Mouse (Mus musculus): Measurements from ENCODE around the gene Atl2. TPM values are rescaled to one million over a fixed set of nuclear protein-coding genes. Genes with fewer than 3 reads are reported as not detected.

Atl2 gene
- polyA plus RNA-seq, 1 experiment from 2014 or later, result 31.0 TPM

GRCm38 (mm10) chr17:79818884-79819283 is 77.0 kb downstream of the Atl2 start:
- no peaks in the 10 kb centered on the region for H3K27me3 ChIP-seq (ENCODE audit: control insufficient read depth, insufficient read depth, low read length)

DNA sequence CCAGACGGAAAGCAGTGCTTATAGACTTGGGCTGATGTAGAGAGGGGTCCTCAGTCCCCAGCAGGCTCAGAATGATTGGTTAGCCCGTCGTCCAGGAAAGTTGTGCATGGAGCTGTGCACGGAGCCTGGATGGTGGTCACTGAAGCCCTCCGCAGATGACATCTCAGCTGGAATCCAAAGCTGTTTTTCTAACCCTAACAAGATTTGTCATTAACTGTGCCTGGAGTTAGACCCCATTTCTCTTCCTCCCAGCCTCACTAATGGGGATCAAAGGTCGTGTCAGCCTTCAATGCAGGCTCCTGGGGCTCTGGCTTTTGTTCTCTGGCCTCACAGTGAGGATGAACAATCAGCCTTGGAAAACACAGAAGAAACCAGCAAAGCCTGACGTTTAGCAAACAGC is 77.9 kb downstream of the Atl2 start:
- 21% methylated on average over 7 of the region's 7 CpGs for WGBS (ENCODE audit: insufficient replicate concordance)
- Histone ChIP-seq H3K9ac (ENCODE audit: low read depth, low read length) (no peak overlapping the region), H3K27me3 (ENCODE audit: control insufficient read depth, insufficient read depth, low read length) (no peaks in the 10 kb centered on the region), H3K27ac (ENCODE audit: low read depth, low read length) (no peak overlapping the region), H3K4me2 (no peak overlapping the region), H3K4me3 (ENCODE audit: low read depth, low read length) (no peak overlapping the region), H3K9me3 (replicated peaks; ENCODE audit: control insufficient read depth, low read length) (no peaks in the 10 kb centered on the region), H3K4me1 (ENCODE audit: control insufficient read depth, insufficient read depth, low read length) (no peaks in the 10 kb centered on the region), H3K36me3 (ENCODE audit: control insufficient read depth, insufficient read depth, low read length) (no peaks in the 10 kb centered on the region)
- no peak for ATAC-seq (replicated peaks; ENCODE audit: insufficient number of reproducible peaks, low FRiP score, low TSS enrichment)

More at GRCm38 (mm10) chr17:79818884-79819283, 77.0 kb downstream of the Atl2 start:
- Histone ChIP-seq H3K27ac (ENCODE audit: low read depth, low read length) (no peak overlapping the region), H3K4me1 (ENCODE audit: control insufficient read depth, insufficient read depth, low read length) (no peaks in the 10 kb centered on the region), H3K36me3 (ENCODE audit: control insufficient read depth, insufficient read depth, low read length) (no peaks in the 10 kb centered on the region), H3K9me3 (replicated peaks; ENCODE audit: control insufficient read depth, low read length) (no peaks in the 10 kb centered on the region), H3K9ac (ENCODE audit: low read depth, low read length) (no peak overlapping the region), H3K4me3 (ENCODE audit: low read depth, low read length) (no peak overlapping the region), H3K4me2 (no peak overlapping the region)
- 50% methylated on average over 3 of the region's 3 CpGs for WGBS (ENCODE audit: insufficient replicate concordance)
- no peak for ATAC-seq (replicated peaks; ENCODE audit: insufficient number of reproducible peaks, low FRiP score, low TSS enrichment)

- no peak overlapping the region for H3K4me2 ChIP-seq
- no peaks in the 10 kb centered on the region for H3K4me1 ChIP-seq (ENCODE audit: control insufficient read depth, insufficient read depth, low read length)
- no peak overlapping the region for H3K9ac ChIP-seq (ENCODE audit: low read depth, low read length)
- H3K27me3 ChIP-seq (ENCODE audit: control insufficient read depth, insufficient read depth, low read length), result no peaks in the 10 kb centered on the region
- H3K9me3 ChIP-seq (replicated peaks; ENCODE audit: control insufficient read depth, low read length), result no peaks in the 10 kb centered on the region
- no peaks in the 10 kb centered on the region for H3K36me3 ChIP-seq (ENCODE audit: control insufficient read depth, insufficient read depth, low read length)
- 67% methylated on average over 9 of the region's 9 CpGs for WGBS (ENCODE audit: insufficient replicate concordance)
- no peak overlapping the region; the same call in 1 of the 2 replicates for H3K27ac ChIP-seq (ENCODE audit: low read depth, low read length)
- ATAC-seq (replicated peaks; ENCODE audit: insufficient number of reproducible peaks, low FRiP score, low TSS enrichment), result no peak
- no peak overlapping the region for H3K4me3 ChIP-seq (ENCODE audit: low read depth, low read length)
These were observed 78.4 kb downstream of the Atl2 start for GRCm38 (mm10) chr17:79817551-79817950.

DNA sequence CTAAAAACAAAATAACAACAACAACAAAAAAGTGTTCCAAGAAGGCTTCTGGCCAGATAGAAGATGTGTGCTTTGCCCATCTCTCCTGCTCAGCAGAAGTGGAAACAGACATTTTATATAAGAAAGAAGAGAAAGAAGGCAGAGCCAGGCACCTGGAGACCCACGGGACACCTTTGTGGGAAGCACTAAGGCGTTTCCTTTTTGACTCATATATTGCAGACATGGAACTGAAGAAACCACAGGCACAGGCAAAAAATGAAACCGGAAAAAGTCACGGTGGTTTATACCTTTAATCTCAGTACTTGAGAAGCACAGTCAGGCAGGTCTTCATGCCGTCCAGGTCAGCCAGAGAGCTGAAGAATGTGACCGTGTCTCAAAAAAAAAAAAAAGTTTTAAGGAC is 79.0 kb downstream of the Atl2 start:
- WGBS (ENCODE audit: insufficient replicate concordance), result 83% methylated on average over 6 of the region's 6 CpGs
- Histone ChIP-seq H3K27me3 (ENCODE audit: control insufficient read depth, insufficient read depth, low read length) (no peaks in the 10 kb centered on the region), H3K36me3 (ENCODE audit: control insufficient read depth, insufficient read depth, low read length) (no peaks in the 10 kb centered on the region), H3K4me2 (no peak overlapping the region), H3K4me3 (ENCODE audit: low read depth, low read length) (no peak overlapping the region), H3K9ac (ENCODE audit: low read depth, low read length) (no peak overlapping the region), H3K9me3 (replicated peaks; ENCODE audit: control insufficient read depth, low read length) (no peaks in the 10 kb centered on the region), H3K4me1 (ENCODE audit: control insufficient read depth, insufficient read depth, low read length) (no peaks in the 10 kb centered on the region), H3K27ac (ENCODE audit: low read depth, low read length) (no peak overlapping the region)
- ATAC-seq (replicated peaks; ENCODE audit: insufficient number of reproducible peaks, low FRiP score, low TSS enrichment), result no peak

DNA sequence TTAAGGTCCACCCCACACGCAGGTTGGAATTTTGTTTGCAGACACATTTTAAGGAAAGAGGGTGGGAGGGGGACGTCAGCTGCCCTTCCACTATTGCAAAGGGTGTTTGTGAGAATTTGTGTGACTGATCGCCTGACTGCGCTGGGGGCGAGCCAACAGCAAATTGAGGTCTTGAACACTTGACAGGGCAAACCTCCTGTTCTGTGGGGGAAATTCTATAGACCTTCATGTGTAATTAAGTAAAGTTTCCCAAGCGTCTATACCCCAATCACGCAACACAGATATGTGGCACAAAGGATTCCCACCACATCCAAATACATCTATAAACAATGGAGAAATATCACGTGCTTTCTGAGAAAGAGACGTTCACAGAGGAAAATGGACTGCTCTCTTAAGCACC is 85.5 kb downstream of the Atl2 start:
- H3K9ac ChIP-seq (ENCODE audit: low read depth, low read length), result no peak overlapping the region
- no peak overlapping the region for H3K4me2 ChIP-seq
- no peak for ATAC-seq (replicated peaks; ENCODE audit: insufficient number of reproducible peaks, low FRiP score, low TSS enrichment)
- WGBS (ENCODE audit: insufficient replicate concordance), result 81% methylated on average over 9 of the region's 9 CpGs
- H3K27me3 ChIP-seq (ENCODE audit: control insufficient read depth, insufficient read depth, low read length), result no peaks in the 10 kb centered on the region
- no peak overlapping the region for H3K27ac ChIP-seq (ENCODE audit: low read depth, low read length)
- H3K36me3 ChIP-seq (ENCODE audit: control insufficient read depth, insufficient read depth, low read length), result no peaks in the 10 kb centered on the region
- no peaks in the 10 kb centered on the region for H3K9me3 ChIP-seq (replicated peaks; ENCODE audit: control insufficient read depth, low read length)
- no peaks in the 10 kb centered on the region for H3K4me1 ChIP-seq (ENCODE audit: control insufficient read depth, insufficient read depth, low read length)
- no peak overlapping the region for H3K4me3 ChIP-seq (ENCODE audit: low read depth, low read length)

- Histone ChIP-seq H3K4me1 (ENCODE audit: control insufficient read depth, insufficient read depth, low read length) (no peaks in the 10 kb centered on the region), H3K27me3 (ENCODE audit: control insufficient read depth, insufficient read depth, low read length) (no peaks in the 10 kb centered on the region), H3K4me2 (no peak overlapping the region), H3K4me3 (ENCODE audit: low read depth, low read length) (no peak overlapping the region), H3K9ac (ENCODE audit: low read depth, low read length) (no peak overlapping the region), H3K36me3 (ENCODE audit: control insufficient read depth, insufficient read depth, low read length) (no peaks in the 10 kb centered on the region), H3K9me3 (replicated peaks; ENCODE audit: control insufficient read depth, low read length) (no peaks in the 10 kb centered on the region), H3K27ac (ENCODE audit: low read depth, low read length) (no peak overlapping the region)
- no peak for ATAC-seq (replicated peaks; ENCODE audit: insufficient number of reproducible peaks, low FRiP score, low TSS enrichment)
- WGBS (ENCODE audit: insufficient replicate concordance), result 72% methylated on average over 23 of the region's 23 CpGs
These were observed 86.2 kb downstream of the Atl2 start for GRCm38 (mm10) chr17:79809491-79810316.

GRCm38 (mm10) chr17:79807237-79807930 is 88.5 kb downstream of the Atl2 start:
- H3K9me3 ChIP-seq (replicated peaks; ENCODE audit: control insufficient read depth, low read length), result no peaks in the 10 kb centered on the region
- H3K4me1 ChIP-seq (ENCODE audit: control insufficient read depth, insufficient read depth, low read length), result no peaks in the 10 kb centered on the region
- no peak overlapping the region for H3K4me3 ChIP-seq (ENCODE audit: low read depth, low read length)
- no peaks in the 10 kb centered on the region for H3K36me3 ChIP-seq (ENCODE audit: control insufficient read depth, insufficient read depth, low read length)
- no peak overlapping the region for H3K27ac ChIP-seq (ENCODE audit: low read depth, low read length)
- H3K4me2 ChIP-seq, result no peak overlapping the region
- no peaks in the 10 kb centered on the region for H3K27me3 ChIP-seq (ENCODE audit: control insufficient read depth, insufficient read depth, low read length)
- no peak overlapping the region for H3K9ac ChIP-seq (ENCODE audit: low read depth, low read length)
- WGBS (ENCODE audit: insufficient replicate concordance), result 79% methylated on average over 8 of the region's 8 CpGs
- no peak for ATAC-seq (replicated peaks; ENCODE audit: insufficient number of reproducible peaks, low FRiP score, low TSS enrichment)

DNA sequence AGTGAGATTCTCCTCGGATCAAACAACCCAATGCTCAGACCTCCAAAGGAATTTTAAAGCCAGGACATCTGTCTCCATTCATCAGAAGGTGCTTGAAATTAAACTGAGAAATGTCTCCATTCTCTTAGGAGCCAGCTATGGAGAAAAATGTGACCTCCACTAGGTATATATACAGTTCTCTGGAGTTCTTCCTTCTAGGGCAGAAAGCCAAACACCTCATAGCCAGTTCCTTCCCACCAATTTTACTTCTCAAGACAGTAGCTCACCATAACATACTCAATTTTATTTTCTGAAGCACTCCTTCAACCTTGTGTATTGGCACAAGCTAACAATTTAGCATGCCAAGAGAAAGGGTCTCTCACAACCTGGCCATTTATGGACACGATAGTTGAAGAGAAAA is 91.2 kb downstream of the Atl2 start:
- 63% methylated on average over 2 of the region's 2 CpGs for WGBS (ENCODE audit: insufficient replicate concordance)
- H3K9ac ChIP-seq (ENCODE audit: low read depth, low read length), result no peak overlapping the region
- ATAC-seq (replicated peaks; ENCODE audit: insufficient number of reproducible peaks, low FRiP score, low TSS enrichment), result no peak
- no peak overlapping the region for H3K4me3 ChIP-seq (ENCODE audit: low read depth, low read length)
- H3K9me3 ChIP-seq (replicated peaks; ENCODE audit: control insufficient read depth, low read length), result no peaks in the 10 kb centered on the region
- H3K36me3 ChIP-seq (ENCODE audit: control insufficient read depth, insufficient read depth, low read length), result no peaks in the 10 kb centered on the region
- H3K4me1 ChIP-seq (ENCODE audit: control insufficient read depth, insufficient read depth, low read length), result no peaks in the 10 kb centered on the region
- H3K27me3 ChIP-seq (ENCODE audit: control insufficient read depth, insufficient read depth, low read length), result no peaks in the 10 kb centered on the region
- no peak overlapping the region for H3K4me2 ChIP-seq
- H3K27ac ChIP-seq (ENCODE audit: low read depth, low read length), result no peak overlapping the region

Data from heart, embryonic 11.5 days (tissue).